Mouse (Mus musculus): Measurements from ENCODE around the gene Ptpro. TPM values are rescaled to one million over a fixed set of nuclear protein-coding genes. Genes with fewer than 3 reads are reported as not detected.

Ptpro gene
- total RNA-seq, 2 experiments from 2014 or later = 2.5 to 9.0 TPM

DNA sequence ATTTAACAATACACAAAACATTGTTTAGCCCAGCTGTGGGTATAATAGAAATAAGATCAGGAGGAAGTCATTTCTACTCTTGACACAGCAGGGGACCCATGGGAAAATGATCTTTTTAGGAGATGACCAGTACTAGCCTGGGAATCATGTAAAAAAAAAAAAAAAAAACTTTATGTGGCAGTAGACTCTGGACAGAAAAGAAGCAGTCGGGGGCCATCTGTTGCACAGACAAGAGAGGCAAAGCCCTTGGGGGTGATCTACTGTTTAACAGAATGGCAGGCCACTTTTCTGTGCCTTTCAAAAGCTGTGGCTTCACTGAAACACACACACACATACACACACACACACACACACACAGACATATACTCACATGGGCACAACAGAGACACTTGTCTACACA is 242.7 kb downstream of the Ptpro start:
- no peak for DNase-seq (ENCODE audit: low spot score in 2 of 2)

DNA sequence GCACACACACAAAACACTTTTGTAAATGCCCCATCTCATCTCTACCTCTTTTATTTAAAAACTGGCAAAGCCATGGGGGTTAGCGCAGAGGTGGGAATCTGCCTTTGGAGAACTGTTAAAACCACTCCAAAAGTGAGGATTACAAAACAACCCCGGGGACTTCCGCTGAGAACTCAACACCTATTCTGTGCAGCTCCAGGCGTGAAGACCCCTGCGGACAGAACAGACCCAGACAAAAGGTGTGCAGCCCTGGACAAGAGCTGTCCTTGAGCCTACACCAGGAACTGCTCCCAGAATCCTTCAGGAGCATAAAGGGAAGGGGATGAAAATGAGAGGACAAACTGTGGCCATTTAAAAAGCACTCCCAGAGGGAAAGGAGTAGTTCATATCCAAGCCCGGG is 243.1 kb downstream of the Ptpro start:
- no peak for DNase-seq (ENCODE audit: low spot score in 2 of 2)

DNA sequence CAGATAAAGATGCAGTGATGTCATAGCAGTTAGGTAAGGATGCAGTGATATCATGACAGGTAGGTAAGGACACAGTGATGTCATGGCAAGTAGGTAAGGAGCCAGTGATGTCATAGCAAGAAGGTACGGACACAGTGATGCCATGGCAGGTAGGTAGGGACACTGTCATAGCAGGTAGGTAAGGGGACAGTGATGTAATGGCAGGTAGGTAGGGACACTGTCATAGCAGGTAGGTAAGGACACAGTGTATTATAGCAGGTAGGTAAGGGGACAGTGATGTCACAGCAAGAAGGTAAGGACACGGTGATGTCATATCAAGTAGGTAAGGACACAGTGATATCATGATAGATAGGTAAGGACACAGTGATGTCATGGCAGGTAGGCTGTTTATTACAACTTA is 244.4 kb downstream of the Ptpro start:
- no peak for DNase-seq (ENCODE audit: low spot score in 2 of 2)

DNA sequence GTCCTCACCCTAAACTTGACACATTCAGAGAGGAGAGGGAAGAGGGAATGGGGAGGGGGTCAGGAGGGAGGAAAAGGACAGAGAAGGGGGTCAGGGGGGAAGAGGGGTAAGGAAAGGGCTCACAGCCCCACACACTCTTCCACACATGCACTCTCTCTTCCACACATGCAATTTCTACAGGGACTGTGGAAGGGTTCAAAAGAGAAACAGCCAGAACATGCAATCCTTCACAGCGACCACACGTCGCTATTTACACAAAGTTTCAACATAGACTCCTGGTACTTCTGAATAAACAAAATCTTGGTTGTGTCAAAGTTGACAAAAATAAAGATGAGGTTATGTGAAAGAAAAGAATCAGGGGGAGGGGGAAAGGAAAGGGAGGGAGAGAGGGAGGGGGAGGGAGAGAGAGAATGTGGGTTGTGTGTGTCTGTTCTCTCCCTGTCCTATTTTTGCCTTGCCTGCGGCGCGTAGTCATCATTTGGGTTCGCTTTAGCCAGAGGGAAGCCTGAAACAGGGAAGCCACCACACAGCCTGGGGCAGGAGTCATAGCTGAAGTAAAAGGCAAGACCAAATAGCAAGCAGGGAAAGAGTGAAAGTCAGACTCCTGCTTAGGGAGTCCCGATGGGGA is 245.2 kb downstream of the Ptpro start:
- no peak for DNase-seq (ENCODE audit: low spot score in 2 of 2)

DNA sequence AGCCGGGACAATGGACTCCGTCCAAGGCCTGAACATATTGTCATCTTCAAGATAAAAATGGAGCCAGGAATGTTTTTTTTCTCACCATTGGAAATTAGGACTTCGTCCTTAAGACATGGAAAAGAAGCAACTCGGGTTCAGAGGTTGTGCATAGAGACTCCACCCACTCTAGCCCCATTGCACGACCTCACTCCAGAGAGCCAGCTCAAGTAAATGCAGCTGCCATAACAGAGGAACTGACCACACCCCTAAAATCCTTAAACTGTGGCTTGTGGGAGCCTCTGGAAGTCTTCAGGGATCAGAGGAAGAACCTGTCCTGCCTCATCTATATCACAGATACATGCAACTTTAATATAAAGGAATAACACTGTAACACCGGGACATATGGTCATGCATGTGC is 246.7 kb downstream of the Ptpro start:
- DNase-seq (ENCODE audit: low spot score in 2 of 2) = no peak

DNA sequence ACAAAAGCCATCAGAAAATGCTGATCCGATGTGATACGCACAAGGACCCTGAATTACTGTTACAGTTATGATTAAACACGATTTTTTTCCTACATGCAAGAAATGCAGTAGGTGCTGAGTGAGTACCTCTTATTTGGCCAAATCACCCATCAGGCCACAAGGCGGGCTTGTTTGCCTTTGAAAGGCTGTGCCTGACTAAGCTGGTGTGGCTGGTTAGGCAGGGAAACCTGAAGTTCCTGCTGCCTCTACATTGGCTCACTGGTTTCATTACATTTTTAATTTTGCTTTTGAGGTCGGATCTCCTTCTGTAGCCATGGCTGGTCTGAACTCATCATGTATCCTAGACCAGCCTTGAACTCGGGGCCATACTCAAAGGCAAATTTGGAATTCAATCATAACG is 250.9 kb downstream of the Ptpro start:
- DNase-seq (ENCODE audit: low spot score in 2 of 2) = no peak

DNA sequence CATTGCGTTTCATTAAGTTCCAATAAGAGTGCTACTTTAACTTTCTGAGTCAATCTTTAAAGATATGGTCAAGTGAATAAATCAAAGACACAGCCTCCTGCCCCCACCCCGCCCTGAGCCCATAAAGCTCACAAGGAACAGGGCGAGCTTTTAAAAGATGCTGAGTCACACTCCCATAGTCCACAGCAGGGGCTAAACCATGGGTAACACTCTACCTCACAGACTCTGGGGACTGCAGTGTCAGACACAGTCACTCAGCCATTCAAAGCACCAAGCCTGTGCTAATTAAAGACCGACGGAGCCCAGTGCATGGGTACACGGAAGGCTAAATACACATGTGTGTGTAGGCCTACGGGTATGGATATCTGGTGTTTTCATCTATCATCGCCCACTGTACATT is 251.3 kb downstream of the Ptpro start:
- DNase-seq (ENCODE audit: low spot score in 2 of 2) = no peak

DNA sequence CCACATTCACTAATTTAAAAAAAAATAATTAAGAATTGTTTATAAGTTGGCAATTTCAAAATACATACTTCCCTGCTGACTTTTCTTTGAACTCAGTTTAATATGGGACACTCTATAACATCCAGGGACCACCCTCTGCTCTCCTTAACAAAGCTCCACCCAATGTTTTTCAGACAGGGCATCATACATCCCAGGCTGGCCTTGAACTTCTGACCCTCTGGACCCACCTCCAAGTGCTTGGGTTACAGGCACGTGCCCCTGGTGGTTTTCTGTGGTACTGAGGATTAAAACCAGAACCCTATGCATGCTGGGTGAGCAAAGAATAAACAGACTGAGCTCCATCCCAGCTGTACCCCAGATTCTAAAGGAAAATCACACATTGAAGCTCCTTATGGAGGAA is 251.9 kb downstream of the Ptpro start:
- DNase-seq (ENCODE audit: low spot score in 2 of 2) = no peak

DNA sequence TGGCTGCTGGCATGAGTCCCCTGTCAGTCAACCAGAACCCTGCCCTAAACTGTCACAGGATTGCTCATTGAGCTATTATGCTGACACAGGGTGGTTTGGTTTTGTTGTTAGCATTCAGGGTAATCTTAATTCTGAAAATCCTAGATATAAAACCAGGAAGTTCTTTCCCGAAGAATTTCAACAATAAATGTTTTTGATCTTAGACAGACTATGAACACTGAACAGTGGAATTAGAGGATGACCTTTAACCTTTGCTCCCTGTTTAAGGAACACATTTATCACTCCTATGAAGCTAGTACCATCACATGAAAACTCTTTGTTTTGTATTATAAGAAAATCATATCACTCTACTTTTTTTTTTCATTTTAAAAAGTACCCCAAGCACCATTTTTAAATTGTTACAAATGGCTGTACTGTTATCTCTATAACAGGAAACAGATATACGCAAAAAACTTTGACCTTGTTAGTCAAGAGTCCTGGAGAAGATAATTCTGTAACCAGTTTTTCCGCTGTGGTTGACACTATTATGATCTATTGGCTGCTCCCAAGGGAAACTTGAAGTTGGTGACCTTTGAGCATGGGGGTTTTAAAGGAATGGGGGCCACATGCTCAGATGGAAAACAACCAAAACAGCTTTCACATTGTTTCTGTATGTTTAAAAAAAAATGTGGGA is 253.6 kb downstream of the Ptpro start:
- DNase-seq (ENCODE audit: low spot score in 2 of 2) = no peak

DNA sequence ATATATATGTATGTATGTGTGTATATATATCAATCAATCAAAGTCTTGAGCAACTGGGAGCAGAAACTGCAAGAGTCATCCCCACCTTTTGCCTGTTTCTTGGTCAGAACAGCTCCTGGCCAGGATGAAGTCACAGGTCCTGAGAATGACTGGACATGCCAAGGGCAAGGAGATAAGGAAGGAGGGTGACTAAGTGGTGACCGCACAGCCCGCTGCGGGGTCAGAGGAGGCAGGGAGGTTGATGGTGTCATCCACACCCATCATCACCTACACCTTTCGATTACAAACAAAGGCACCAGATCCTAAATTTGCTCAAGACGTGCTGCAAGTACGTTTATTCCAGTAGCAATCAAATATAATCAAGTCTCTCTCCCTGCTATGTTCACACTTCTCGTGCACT is 254.4 kb downstream of the Ptpro start:
- no peak for DNase-seq (ENCODE audit: low spot score in 2 of 2)

DNA sequence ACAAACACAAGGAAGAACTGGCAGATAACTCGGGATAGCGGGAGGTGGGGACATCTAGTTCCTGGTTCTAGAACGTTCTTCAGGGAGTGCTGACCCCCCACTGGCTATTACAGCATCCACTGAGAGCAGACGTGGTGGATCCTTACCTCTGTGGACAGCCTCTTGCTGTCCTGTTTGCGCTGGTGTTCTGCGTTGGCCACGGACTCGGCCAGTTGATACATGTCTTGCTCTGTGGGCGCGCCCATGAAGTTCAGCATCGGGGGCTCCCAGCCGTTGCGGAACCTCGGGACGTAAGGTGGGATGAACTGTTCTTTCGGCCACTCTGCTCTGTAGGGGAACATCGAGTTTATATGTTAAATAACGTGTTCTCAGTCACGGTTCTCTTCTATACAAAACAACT is 256.8 kb downstream of the Ptpro start:
- DNase-seq (ENCODE audit: low spot score in 2 of 2) = no peak

DNA sequence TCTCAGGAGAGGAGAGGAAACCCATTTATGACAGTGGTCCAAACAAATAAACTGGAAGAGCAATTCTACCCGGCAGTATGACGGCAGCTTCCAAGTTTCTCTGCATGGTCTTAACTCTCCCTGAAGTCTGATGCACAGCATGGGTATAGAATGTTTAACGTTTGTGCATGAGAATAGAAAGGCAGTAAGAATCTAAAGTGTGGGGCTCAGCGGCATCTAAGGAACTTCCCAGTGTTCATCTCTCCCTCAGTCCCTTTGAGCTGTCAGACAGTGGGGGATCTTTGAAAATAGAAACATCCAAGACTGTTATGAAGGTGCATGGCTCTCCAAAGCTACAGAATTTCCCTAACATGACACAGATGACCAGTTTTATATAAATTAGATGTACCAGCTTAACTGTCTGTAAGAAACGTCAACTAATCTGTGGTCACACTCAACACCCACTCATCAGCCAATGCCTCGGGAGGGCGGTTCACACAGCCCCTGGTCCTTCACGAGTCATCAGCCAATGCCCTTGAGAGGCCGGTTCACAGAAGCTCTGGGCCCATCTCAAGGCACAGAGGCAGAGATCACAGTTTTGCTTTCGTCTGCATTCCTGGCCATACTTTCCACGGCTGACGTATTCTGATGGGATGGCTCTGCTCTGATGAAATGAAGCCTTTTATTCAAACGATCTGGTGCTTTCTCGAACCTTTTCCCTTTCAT is 257.4 kb downstream of the Ptpro start:
- DNase-seq (ENCODE audit: low spot score in 2 of 2) = no peak

DNA sequence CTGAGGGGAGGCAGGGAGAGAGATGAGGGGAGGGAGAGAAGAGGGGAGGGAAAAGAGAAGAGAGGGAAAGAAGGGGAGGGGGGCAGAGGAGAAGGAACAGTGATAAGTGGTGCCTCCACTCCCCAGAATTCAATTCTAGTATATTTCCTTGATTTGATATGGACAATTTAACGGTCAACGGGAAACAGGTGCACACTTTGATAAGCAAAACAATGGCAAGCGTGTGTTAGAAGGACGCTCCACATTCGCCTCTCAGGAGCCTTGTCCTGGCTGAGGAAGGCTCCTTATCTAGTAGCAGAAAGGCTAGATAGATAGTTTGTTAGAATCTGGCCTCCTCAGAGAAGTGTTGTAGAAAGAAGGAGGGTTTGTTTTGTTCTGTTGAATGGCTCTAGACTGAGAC is 260.6 kb downstream of the Ptpro start:
- DNase-seq (ENCODE audit: low spot score in 2 of 2) = no peak

Other genes with a start within 250 kb of the Ptpro start
- 100 to 1,000 TPM; 110 to 116 TPM for gene Rerg, start 81.8 kb upstream of the Ptpro start, total RNA-seq (2021)

All from adrenal gland, postnatal 4 days (tissue).